Mouse (Mus musculus) brain, adult 10 weeks (tissue): Measurements from ENCODE around the gene Olfr1258. TPM values are rescaled to one million over a fixed set of nuclear protein-coding genes. Genes with fewer than 3 reads are reported as not detected.

Experiments used
- polyA plus RNA-seq: library from polyadenylated mRNA; stranded (reverse); fragments of 350-450 nt; fragmentation: Illumina TruSeq; extraction: RNeasy Lipid Tissue Mini Kit (QIAGEN cat#74804); gene quantifications from one replicate; pipeline ENCODE4 v1.2.3, GENCODE M21; 2015; ENCODE audit warnings: low read depth, low replicate concordance

Olfr1258 gene
- polyA plus RNA-seq = not detected

GRCm38 (mm10) chr2:89927009-89927408, at the start of gene Olfr1258:
TSS of gene Olfr1258 (plus strand) at chr2:89927309.

GRCm38 (mm10) chr2:89878137-89878536, 49.0 kb upstream of the Olfr1258 start, which contains the start of gene Olfr1257:
TSS of gene Olfr1257 (plus strand) at chr2:89878437.

DNA sequence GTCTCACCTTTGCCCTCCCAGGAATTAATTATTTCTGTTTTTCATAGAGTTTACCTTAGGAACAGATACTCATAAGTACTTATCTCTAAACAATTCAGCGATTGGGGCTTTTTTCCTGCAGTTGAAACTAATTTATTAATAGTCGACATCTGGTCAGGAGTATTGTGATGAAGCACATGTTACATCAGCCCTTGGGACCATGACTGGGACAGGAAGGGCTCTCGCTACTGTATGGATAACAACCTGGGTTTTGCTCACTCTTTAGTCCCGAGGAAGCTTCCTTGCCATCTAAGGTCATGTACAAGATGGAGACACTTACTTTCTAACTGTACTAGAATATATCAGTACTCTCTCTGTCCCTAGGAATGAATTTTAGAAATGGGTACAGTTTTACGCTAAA, 21.5 kb downstream of the Olfr1258 start, which contains the start of gene Olfr1259:
Olfr1259 (minus strand) TSS at position 101 of the 400 bp plus-strand sequence.

DNA sequence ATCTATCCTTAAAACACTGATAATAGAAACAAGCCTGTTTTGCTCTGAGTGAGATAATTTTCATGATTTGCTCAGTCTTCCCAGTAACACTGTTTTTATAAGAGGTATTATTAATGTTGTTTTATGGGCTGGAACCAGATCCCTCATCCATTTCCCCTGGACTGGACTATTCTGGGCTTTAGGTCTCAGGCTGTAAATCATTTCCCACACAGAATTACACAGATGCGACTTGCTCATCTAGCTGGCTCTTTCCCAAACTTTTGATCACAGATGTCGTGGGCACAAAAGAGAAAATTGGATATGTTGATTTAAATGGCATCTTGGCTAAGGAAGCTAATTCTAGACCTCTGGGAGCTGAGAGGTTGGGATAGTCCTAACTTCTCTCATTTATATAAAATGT, 47.1 kb downstream of the Olfr1258 start, which contains the start of gene Olfr1260:
Olfr1260 (plus strand) TSS at position 157 of the 400 bp plus-strand sequence.

Other genes with a start within 250 kb of the Olfr1258 start
- not detected for gene Olfr1252, start 202.3 kb upstream of the Olfr1258 start, polyA plus RNA-seq
- gene Olfr1253, start 170.2 kb upstream of the Olfr1258 start, polyA plus RNA-seq = not detected
- gene Olfr1254, start 133.7 kb upstream of the Olfr1258 start, polyA plus RNA-seq = not detected
- not detected for gene Olfr1255, start 115.3 kb upstream of the Olfr1258 start, polyA plus RNA-seq
- not detected for gene Olfr1256, start 85.8 kb upstream of the Olfr1258 start, polyA plus RNA-seq
- gene Olfr48, start 79.1 kb upstream of the Olfr1258 start, polyA plus RNA-seq = not detected
- not detected for gene Olfr1257, start 48.9 kb upstream of the Olfr1258 start, polyA plus RNA-seq
- not detected for gene Olfr1259, start 21.4 kb downstream of the Olfr1258 start, polyA plus RNA-seq
- not detected for gene Olfr1260, start 47.0 kb downstream of the Olfr1258 start, polyA plus RNA-seq
- gene Olfr1261, start 63.9 kb downstream of the Olfr1258 start, polyA plus RNA-seq = not detected
- gene Olfr1262, start 72.8 kb downstream of the Olfr1258 start, polyA plus RNA-seq = not detected
- not detected for gene Olfr1263, start 84.8 kb downstream of the Olfr1258 start, polyA plus RNA-seq
- gene Olfr1264, start 98.3 kb downstream of the Olfr1258 start, polyA plus RNA-seq = not detected
- gene Olfr1265, start 108.0 kb downstream of the Olfr1258 start, polyA plus RNA-seq = not detected
- not detected for gene Olfr140, start 136.3 kb downstream of the Olfr1258 start, polyA plus RNA-seq
- gene Olfr1269, start 194.1 kb downstream of the Olfr1258 start, polyA plus RNA-seq = not detected
- gene Olfr32, start 215.0 kb downstream of the Olfr1258 start, polyA plus RNA-seq = not detected
- not detected for gene Olfr1270, start 225.8 kb downstream of the Olfr1258 start, polyA plus RNA-seq